Mouse (Mus musculus) embryo, embryonic 11 days (tissue): ENCODE results near the gene Lsp1.
A peak's percentile ranks its signal among the peaks of the same experiment; 100 is the strongest.

Experiments used
- DNase-seq: peaks from one replicate; pipeline ENCODE4 v3.0.0-alpha.2; 2015

Gene Lsp1

DNA sequence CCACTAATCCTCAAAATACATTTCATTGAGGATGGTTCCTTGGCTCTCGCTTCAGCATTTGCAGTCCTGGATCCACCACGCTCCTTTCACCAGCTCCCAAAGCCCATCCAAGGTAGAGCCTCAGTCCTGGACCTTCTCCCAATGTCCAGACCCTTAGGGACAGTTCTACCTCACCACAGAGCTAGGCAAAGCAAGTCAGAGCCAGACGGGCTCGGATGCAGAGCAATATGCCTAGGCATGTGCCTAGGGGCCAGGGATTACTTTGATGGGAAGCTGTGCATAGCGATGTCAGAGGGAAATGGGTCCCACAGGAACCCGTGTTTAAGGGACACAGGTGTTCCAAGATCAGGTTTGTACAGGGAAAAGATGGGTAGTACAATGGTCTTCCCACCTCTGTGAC is 15.3 kb upstream of the Lsp1 start:
- no peak for DNase-seq

GRCm38 (mm10) chr7:142446264-142446663 is 14.3 kb upstream of the Lsp1 start:
- no peak for DNase-seq

- DNase-seq: no peak
These were observed 11.5 kb upstream of the Lsp1 start for GRCm38 (mm10) chr7:142449038-142449617.

GRCm38 (mm10) chr7:142454706-142455105 is 5.9 kb upstream of the Lsp1 start:
- no peak for DNase-seq

DNA sequence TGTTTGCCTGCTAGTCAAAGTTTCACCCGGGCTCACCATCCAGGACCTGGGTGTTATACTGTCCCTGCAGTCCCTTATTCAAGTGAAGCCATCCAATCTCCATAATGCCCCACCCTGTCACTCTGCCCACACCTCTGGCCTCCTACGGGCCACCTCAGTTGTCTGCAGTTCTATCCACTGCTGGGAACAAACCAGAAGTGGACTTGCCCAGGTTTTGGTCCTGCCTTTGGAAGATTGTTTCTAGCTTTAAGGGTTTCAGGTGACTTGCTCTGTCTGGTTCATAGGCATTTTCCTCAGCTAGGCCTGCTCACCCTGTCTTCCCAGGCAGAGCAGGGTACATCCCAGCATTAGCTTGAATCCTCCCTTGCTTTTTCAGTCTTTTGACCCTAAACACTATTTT is 5.4 kb upstream of the Lsp1 start:
- no peak for DNase-seq

GRCm38 (mm10) chr7:142456806-142457205 is 3.8 kb upstream of the Lsp1 start:
- DNase-seq: no peak

GRCm38 (mm10) chr7:142457227-142457811 is 3.3 kb upstream of the Lsp1 start:
- peak; percentile 61 for DNase-seq

DNA sequence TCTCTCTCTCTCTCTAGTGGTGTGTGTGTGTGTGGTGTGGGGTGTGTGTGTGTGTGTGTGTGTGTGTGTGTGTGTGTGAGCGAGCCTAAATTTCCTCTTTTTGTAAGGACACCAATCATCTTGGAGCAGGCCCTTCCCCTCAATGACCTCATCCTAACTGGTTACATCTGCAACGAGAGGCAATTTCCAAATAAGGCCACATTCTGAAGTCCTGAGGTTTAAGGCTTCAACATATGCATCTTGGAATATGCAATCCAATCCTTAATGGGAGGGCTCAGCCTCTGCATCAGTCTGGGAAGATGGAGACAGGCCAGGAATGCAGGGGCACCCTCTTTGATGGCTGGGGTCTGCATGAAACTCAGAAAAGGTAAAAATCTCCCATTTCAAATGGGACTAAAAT is 2.6 kb upstream of the Lsp1 start:
- DNase-seq: peak; percentile 79

- no peak for DNase-seq
These were observed 1.8 kb upstream of the Lsp1 start for GRCm38 (mm10) chr7:142458676-142459298.

DNA sequence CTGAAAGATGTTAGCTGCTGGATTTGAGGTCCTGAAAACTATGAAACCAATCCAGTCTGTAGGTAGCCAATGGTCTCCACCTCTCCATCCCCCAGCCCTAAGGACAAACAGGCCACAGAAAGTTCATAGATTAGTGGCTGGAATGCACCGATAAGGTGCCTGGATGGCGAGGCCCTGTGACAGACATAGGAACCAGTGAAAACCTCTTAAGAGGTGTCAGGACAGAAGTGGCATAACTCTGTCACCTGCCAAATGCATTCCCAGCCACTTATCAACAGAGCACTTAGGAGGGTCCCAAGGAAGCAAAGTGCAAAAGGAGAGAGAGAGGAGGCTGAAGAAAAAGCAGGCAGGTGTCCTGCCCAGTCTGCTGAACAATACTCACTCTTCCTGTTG is 1.3 kb upstream of the Lsp1 start:
- no peak for DNase-seq

DNA sequence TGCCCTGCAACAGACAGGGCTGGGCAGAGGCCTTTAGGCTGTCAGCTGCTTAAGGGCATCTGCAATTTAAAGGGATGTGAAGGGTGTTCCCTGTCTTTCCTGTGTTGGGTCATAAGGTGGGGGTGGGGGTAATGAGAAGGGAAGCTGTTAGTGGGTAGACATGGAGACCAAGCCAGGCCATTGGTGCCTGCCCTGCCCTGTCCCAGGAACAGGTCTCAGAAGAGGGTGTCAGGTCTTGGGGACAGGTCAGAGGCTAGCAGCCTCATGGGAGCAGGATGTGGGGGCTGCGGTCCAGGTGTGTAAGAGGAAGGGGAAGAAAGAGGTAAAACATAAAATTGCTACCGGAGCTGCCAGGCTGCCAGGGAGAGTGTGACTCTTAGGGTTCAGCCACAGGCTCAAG is 837 bp downstream of the Lsp1 start:
- DNase-seq: no peak

- no peak for DNase-seq
These were observed 1.6 kb downstream of the Lsp1 start for GRCm38 (mm10) chr7:142462190-142462589.

DNA sequence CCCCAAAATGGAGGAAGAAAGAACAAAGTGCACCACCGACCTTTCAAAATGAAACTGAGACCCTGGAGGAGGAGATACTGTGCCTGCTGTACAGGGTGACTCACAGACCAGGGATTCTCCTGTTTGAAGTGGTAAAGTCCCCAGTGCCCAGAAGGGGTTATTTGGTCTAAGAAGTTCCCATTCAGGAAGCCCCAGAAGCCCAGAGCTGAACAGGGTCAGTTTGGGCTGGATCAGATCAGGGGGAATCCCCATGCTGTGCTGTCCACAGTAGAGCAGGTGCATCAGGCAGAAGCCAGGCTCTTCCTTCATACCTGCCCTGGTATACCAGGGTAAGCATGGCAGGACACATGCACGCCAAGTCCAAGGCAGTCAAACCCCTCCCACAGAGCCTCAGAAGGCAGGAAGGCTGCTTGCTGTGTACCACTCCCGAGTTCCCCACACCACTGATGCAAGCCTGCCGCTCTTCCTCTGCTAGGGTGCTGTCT is 2.0 kb downstream of the Lsp1 start:
- DNase-seq: no peak

DNA sequence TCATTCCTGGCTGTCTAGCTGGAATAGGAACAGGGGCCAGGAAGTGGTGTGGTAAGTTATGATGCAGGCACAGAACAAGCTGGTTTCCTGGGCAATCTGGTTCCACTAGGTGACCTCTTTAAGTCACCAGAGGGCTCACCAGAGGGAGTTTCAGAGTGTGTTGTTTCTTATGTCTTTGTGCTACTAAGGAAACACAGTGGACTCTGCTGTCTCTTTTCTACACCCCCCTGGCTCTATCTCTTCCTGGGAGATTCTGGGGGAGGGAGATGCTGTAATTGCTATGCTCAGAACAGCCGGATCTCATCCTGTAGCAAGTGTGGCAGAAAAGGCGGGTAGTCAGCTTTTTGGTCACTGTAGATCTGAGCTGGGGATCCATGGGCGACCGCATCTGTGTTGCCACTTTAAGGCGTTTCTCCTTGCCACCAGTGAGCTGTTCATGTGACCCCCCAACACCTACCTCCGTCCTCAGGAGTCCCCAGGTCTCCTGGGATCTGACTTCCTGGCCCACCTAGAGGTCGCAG is 9.6 kb downstream of the Lsp1 start:
- DNase-seq: no peak

DNA sequence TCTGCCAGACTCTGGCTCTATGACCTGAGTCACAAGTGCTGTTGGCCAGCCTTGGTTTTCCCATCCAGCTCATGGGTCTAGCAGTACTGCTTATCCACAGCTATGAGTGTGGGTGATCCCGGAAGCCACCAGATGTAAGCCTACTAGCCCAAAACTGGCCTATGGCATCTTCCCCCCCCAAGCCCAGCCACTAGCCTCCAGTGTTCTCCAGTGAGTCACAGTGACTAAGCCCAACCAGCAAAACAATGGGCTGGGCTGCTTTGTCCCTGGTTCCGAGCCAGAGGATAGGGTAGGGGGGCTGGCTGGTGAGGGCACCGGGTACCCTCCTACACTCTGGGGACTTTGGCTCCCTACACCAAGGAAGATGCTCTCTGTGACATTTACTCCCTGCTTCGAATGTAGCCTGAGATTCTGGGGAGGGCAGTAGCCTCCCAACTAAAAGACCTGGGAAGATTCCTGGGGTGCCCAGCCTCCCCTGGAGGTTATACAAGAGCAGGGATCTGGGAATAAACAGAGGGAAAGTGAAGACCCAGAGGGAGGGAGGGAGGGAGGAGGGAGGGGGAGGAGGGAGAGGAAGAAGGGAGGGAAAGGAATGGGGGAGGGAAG is 10.3 kb downstream of the Lsp1 start:
- DNase-seq: peak; percentile 80

DNA sequence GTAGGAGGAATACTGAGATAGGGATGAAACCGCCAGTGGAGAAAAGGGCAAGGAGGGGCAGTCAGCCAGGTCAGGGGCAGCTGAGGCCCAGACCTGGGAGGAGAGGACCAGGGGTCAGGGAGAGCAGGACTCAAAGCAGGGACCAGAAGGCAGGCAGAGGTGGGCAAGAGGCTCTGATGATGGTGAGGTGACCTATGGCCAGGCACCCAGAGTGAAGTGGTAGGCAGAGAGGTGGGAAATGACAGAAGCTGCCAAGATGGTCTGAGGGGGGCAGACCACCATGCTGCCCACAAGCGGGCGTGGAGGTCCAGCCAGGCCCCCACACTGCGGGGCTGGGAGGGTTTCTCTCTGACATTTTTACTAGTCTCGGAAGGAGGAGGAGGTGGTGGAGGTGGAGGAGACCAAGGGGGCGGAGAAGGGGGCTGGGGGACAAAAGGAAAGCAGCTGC is 10.8 kb downstream of the Lsp1 start:
- peak; percentile 46 for DNase-seq

- DNase-seq: peak; percentile 48
These were observed 11.4 kb downstream of the Lsp1 start for GRCm38 (mm10) chr7:142471884-142472570.

GRCm38 (mm10) chr7:142472936-142473335 is 12.3 kb downstream of the Lsp1 start:
- no peak for DNase-seq

GRCm38 (mm10) chr7:142473476-142473875 is 12.9 kb downstream of the Lsp1 start:
- DNase-seq: no peak

DNA sequence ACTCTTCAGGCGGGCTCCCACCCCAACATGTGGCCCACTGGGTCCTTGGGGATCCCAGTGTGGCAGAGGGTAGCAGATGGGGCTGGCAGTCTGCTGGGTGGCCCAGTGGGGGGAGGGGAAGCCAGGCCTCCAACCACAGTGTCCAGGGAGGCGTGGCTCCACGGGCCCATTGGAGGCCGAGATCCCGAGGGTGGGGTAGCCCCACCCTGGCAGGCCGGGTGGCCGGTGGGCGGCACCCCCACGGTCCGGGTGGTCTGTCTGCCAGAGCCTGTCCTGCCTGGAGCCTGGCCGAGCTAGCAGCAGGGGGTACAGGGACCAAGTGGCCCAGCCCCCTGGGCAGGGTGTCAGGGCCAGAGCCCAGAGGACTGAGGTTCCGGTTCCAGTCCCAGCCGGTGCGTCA is 14.2 kb downstream of the Lsp1 start:
- no peak for DNase-seq

DNA sequence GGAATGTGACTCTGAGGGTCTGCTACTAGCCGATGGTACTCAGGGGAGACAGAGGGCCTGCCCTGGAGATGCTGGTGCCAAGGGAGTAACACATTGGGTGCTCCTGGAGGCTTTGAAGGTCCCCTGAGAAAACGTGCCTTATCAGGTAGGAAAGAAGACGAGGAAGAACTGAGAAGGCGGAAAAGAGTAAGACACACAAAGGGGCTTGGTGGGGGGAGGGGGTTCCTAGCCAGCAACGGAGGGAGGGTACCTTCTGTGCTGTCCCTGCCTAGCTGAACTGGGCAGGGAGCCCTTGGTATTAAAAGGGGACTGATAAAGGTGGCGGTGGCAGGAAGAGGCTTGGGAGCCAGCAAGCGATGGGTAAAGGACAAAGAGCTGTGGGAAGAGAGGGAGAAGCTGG is 15.0 kb downstream of the Lsp1 start:
- DNase-seq: no peak

GRCm38 (mm10) chr7:142476271-142476670 is 15.7 kb downstream of the Lsp1 start:
- no peak for DNase-seq

- no peak for DNase-seq
These were observed 16.3 kb downstream of the Lsp1 start for GRCm38 (mm10) chr7:142476795-142477452.
